Mouse (Mus musculus): ENCODE results near the gene Olfr204. TPM values are rescaled to one million over a fixed set of nuclear protein-coding genes. Genes with fewer than 3 reads are reported as not detected.
"Not testable (repeated sequence)": the region's sequence is repeated elsewhere in the genome, so short reads cannot be mapped to it uniquely, and the experiment has no call there.

Olfr204 gene
- polyA plus RNA-seq, 1 experiment = 0.02 TPM

DNA sequence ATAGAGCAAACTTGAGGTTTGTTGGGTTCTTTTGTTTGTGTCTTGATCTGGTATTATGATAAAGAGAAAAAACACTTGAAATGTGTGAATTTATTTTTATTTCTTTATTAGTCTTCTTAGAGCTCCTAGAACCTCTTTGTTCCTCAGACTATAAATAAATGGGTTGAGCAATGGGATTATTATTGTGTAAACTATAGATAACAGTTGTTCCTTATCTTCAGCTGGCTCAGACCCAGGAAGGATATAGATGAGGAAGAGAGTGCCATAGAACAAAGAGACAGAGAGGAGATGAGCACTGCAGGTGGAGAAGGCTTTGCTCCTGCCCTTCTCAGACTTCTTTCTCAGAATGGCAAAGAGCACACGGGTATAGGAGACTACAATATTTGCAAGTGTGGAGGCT lies 34.6 kb downstream of the Olfr204 start:
- no peak overlapping the region for H3K27ac ChIP-seq (ENCODE audit: insufficient read depth, low read length)
- 59% methylated on average over 1 of the region's 1 CpGs for WGBS

DNA sequence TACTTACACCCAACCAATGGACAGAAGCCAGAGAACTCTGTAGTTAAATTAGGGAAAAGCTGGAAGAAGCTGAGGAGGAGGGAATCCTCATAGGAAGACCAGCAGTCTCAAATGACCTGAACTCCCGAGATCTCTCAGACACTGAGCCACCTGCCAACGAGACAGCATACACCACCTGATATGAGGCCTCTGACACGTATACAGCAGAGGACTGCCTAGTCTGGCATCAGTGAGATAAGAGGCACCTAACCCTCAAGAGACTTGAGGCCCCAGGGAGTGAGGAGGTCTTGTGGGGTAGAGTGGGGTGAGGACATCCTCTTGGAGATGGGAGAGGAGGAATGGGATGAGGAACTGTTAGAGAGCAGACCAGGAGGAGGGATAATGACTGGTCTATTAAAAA lies 37.5 kb downstream of the Olfr204 start:
- DNase-seq = no peak
- Histone ChIP-seq H3K27me3 (ENCODE audit: control insufficient read depth, insufficient read depth, low read length) (no peaks in the 10 kb centered on the region), H3K27ac (ENCODE audit: insufficient read depth, low read length) (no peak overlapping the region), H3K4me1 (ENCODE audit: control insufficient read depth, insufficient read depth, low read length) (no peaks in the 10 kb centered on the region), H3K4me3 (replicated peaks; ENCODE audit: insufficient read depth, low read depth, low read length) (no peak overlapping the region)
- 69% methylated on average over 3 of the region's 3 CpGs for WGBS
- TF ChIP-seq POLR2A (IDR thresholded peaks at IDR 0.05; ENCODE audit: borderline replicate concordance, insufficient read depth, low read length) (no peak), CTCF (IDR thresholded peaks at IDR 0.05; ENCODE audit: borderline replicate concordance, insufficient read depth, low read depth, low read length) (no peak)

More for the DNA sequence above, 34.6 kb downstream of the Olfr204 start:
- TF ChIP-seq POLR2A (IDR thresholded peaks at IDR 0.05; ENCODE audit: borderline replicate concordance, insufficient read depth, low read length) (no peak), CTCF (IDR thresholded peaks at IDR 0.05; ENCODE audit: borderline replicate concordance, insufficient read depth, low read depth, low read length) (no peak)
- no peaks in the 10 kb centered on the region for H3K27me3 ChIP-seq (ENCODE audit: control insufficient read depth, insufficient read depth, low read length)
- no peak for DNase-seq
- no peak overlapping the region for H3K4me3 ChIP-seq (replicated peaks; ENCODE audit: insufficient read depth, low read depth, low read length)
- no peaks in the 10 kb centered on the region for H3K4me1 ChIP-seq (ENCODE audit: control insufficient read depth, insufficient read depth, low read length)

DNA sequence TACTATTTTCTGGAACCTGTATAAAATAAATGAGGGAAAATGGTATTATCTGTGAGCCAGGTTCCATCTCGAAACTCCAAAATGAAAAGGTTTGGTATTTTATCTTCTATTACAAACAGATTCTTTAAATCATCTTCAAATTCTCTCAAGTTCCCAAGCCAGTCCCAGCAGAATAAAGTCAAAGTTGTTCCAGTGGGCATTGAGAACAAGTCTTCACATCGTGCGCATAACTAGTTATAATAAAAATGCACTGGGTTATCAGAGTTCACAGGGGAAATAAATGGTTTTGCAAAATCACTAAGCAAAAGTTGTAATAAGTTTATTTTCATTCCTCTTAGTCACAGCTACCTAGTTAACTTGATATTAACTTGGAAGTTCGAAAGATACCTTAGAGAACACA lies 45.5 kb downstream of the Olfr204 start, which contains the start of gene Olfr201:
Gene Olfr201, minus strand, starts transcription at position 101 of the 400 bp plus-strand sequence.
- DNase-seq; H3K4me3 ChIP-seq (replicated peaks; ENCODE audit: insufficient read depth, low read depth, low read length); H3K4me1 ChIP-seq (ENCODE audit: control insufficient read depth, insufficient read depth, low read length); H3K27ac ChIP-seq (ENCODE audit: insufficient read depth, low read length); H3K27me3 ChIP-seq (ENCODE audit: control insufficient read depth, insufficient read depth, low read length): not testable (repeated sequence)
- WGBS = 87% methylated on average over 4 of the region's 4 CpGs

DNA sequence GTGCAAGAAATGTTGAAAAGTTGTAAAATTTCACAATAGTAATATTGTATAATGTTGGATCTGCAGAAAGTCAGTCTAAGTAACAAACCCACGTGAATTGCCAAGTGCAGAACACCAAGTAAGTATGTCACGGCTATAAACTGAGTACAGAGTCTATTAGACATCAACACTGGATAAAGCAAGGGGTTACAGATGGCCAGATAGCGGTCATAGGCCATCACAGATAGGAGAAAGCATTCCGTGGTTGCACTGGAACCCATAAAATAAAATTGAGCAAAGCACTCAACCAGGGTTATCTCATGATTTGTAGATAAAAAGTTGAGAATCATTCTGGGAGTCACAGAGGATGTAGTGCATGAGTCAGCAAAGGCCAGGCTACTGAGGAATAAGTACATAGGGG lies 49.0 kb downstream of the Olfr204 start:
- DNase-seq; H3K27me3 ChIP-seq (ENCODE audit: control insufficient read depth, insufficient read depth, low read length); H3K4me3 ChIP-seq (replicated peaks; ENCODE audit: insufficient read depth, low read depth, low read length); H3K27ac ChIP-seq (ENCODE audit: insufficient read depth, low read length); H3K4me1 ChIP-seq (ENCODE audit: control insufficient read depth, insufficient read depth, low read length): not testable (repeated sequence)
- 74% methylated on average over 4 of the region's 4 CpGs for WGBS

Other genes with a start within 250 kb of the Olfr204 start
- not detected in 2 replicates for gene Olfr190, start 240.2 kb downstream of the Olfr204 start, polyA plus RNA-seq (2012; rRNA removed)
- gene Olfr191, start 228.4 kb downstream of the Olfr204 start, polyA plus RNA-seq (2012; rRNA removed) = not detected in 2 replicates
- gene Olfr193, start 206.4 kb downstream of the Olfr204 start, polyA plus RNA-seq (2012; rRNA removed) = not detected in 2 replicates
- gene Olfr194, start 197.2 kb downstream of the Olfr204 start, polyA plus RNA-seq (2012; rRNA removed) = not detected in 2 replicates
- gene Olfr195, start 171.2 kb downstream of the Olfr204 start, polyA plus RNA-seq (2012; rRNA removed) = not detected in 2 replicates
- not detected in 2 replicates for gene Olfr196, start 147.8 kb downstream of the Olfr204 start, polyA plus RNA-seq (2012; rRNA removed)
- gene Olfr198, start 114.7 kb downstream of the Olfr204 start, polyA plus RNA-seq (2012; rRNA removed) = not detected in 2 replicates
- gene Olfr199, start 98.5 kb downstream of the Olfr204 start, polyA plus RNA-seq (2012; rRNA removed) = not detected in 2 replicates
- not detected in 2 replicates for gene Olfr201, start 45.6 kb downstream of the Olfr204 start, polyA plus RNA-seq (2012; rRNA removed)
- not detected in 2 replicates for gene Olfr202, start 31.5 kb downstream of the Olfr204 start, polyA plus RNA-seq (2012; rRNA removed)
- not detected in 2 replicates for gene Olfr203, start 19.4 kb downstream of the Olfr204 start, polyA plus RNA-seq (2012; rRNA removed)
- not detected in 2 replicates for gene Olfr205, start 12.9 kb upstream of the Olfr204 start, polyA plus RNA-seq (2012; rRNA removed)
- not detected in 2 replicates for gene Olfr206, start 31.0 kb upstream of the Olfr204 start, polyA plus RNA-seq (2012; rRNA removed)
- gene Olfr209, start 45.7 kb upstream of the Olfr204 start, polyA plus RNA-seq (2012; rRNA removed) = not detected in 2 replicates
- gene Gabrr3, start 89.1 kb upstream of the Olfr204 start, polyA plus RNA-seq (2012; rRNA removed) = 0.02 TPM in 1 of 2 replicates, not detected in the other
- gene Riox2, start 153.5 kb upstream of the Olfr204 start, polyA plus RNA-seq (2012; rRNA removed) = 5.2 and 5.5 TPM in 2 replicates

All from cerebellum, adult 2 months (tissue).